23 mouse cellular contexts compared by ENCODE assay signal in genomic region chr11:117765361-117765760, GRCm38 (mm10). TPM values are rescaled to one million over a fixed set of nuclear protein-coding genes. Genes with fewer than 3 reads are reported as not detected.
DNase-seq lines count a peak whose midpoint lies in the region; ATAC-seq lines count a peak whose summit lies in the region.
"Had no signal": no experiment of that assay in that cellular context is flagged by ENCODE, and none has a peak within 500 bp of the region (broad histone marks: within the 10 kb centered on the region; RNA-seq: fewer than 3 reads in every experiment).

No protein-coding gene starts in this region.

- ATAC-seq in embryonic facial prominence, embryonic 11.5 days (replicated peaks; ENCODE audit: insufficient number of reproducible peaks, low FRiP score, low TSS enrichment, low read depth) = 0 out of 2 replicates have a peak, but pooled peaks have one; percentile 26
- 0 out of 2 replicates have a peak, but pooled peaks have one; percentile 5 for ATAC-seq in heart, embryonic 15.5 days (replicated peaks; ENCODE audit: insufficient number of reproducible peaks, insufficient read depth, low FRiP score, low read depth)
- ATAC-seq in heart, embryonic 12.5 days (ENCODE audit: insufficient number of reproducible peaks, low FRiP score) = no peak
- 0 out of 2 replicates have a peak, but pooled peaks have one; percentile 34 for ATAC-seq in limb, embryonic 12.5 days (ENCODE audit: insufficient number of reproducible peaks, insufficient read depth, low FRiP score, low TSS enrichment, low read depth)
- ATAC-seq in midbrain, embryonic 15.5 days (replicated peaks) = 0 out of 2 replicates have a peak, but pooled peaks have one; percentile 12
- no peak for ATAC-seq in midbrain, embryonic 16.5 days
- ATAC-seq: CD4-positive, CD25-positive, alpha-beta regulatory T cell, adult 4 months; forebrain, postnatal 0 days had no signal

- no peak for DNase-seq in embryonic facial prominence, embryonic 11.5 days (ENCODE audit: low spot score)
- DNase-seq in embryonic facial prominence, embryonic 10.5 days (ENCODE audit: low spot score) = no peak
- no peak for DNase-seq in limb, embryonic 10.5 days (ENCODE audit: low spot score)
- DNase-seq: adrenal gland, adult 8-10 months; adrenal gland, postnatal 36 days; B cell, adult 2 months; cerebellum, adult 2 months; cerebellum, postnatal 10 days; forebrain, postnatal 0 days; gastrocnemius, postnatal 14 days; heart, postnatal 36 days had no signal

- WGBS in embryonic facial prominence, embryonic 11.5 days = 88% methylated on average over 5 of the region's 5 CpGs
- 89% methylated on average over 5 of the region's 5 CpGs for WGBS in embryonic facial prominence, embryonic 10.5 days
- 92% methylated on average over 5 of the region's 5 CpGs for WGBS in heart, embryonic 15.5 days
- WGBS in heart, embryonic 12.5 days = 86% methylated on average over 5 of the region's 5 CpGs
- WGBS in limb, embryonic 12.5 days = 89% methylated on average over 5 of the region's 5 CpGs
- 89% methylated on average over 5 of the region's 5 CpGs for WGBS in limb, embryonic 10.5 days
- WGBS in midbrain, embryonic 15.5 days = 90% methylated on average over 5 of the region's 5 CpGs
- 93% methylated on average over 5 of the region's 5 CpGs for WGBS in midbrain, embryonic 16.5 days

- H3K9ac ChIP-seq in embryonic facial prominence, embryonic 11.5 days (replicated peaks; ENCODE audit: low read length) = no peak overlapping the region
- H3K9ac ChIP-seq in heart, embryonic 15.5 days = no peak overlapping the region
- H3K9ac ChIP-seq in heart, embryonic 12.5 days = no peak overlapping the region
- H3K9ac ChIP-seq in limb, embryonic 12.5 days (replicated peaks) = no peak overlapping the region
- no peak overlapping the region for H3K9ac ChIP-seq in midbrain, embryonic 15.5 days
- H3K9ac ChIP-seq in midbrain, embryonic 16.5 days (ENCODE audit: low read depth, low read length) = no peak overlapping the region
- H3K9ac ChIP-seq: embryonic facial prominence, embryonic 12.5 days; forebrain, postnatal 0 days; hindbrain, embryonic 12.5 days had no signal

- peaks cover 5% of the 10 kb centered on the region for H3K36me3 ChIP-seq in embryonic facial prominence, embryonic 11.5 days (replicated peaks; ENCODE audit: control insufficient read depth, insufficient read depth, low read depth, low read length)
- H3K36me3 ChIP-seq in embryonic facial prominence, embryonic 10.5 days (replicated peaks) = peaks cover 74% of the 10 kb centered on the region
- peaks cover 44% of the 10 kb centered on the region; the same call in 1 of the 2 replicates for H3K36me3 ChIP-seq in heart, embryonic 15.5 days
- H3K36me3 ChIP-seq in heart, embryonic 12.5 days = peaks cover 75% of the 10 kb centered on the region
- H3K36me3 ChIP-seq in limb, embryonic 12.5 days = peaks cover 70% of the 10 kb centered on the region
- peaks cover 74% of the 10 kb centered on the region for H3K36me3 ChIP-seq in limb, embryonic 10.5 days
- H3K36me3 ChIP-seq in midbrain, embryonic 15.5 days (replicated peaks) = peaks cover 18% of the 10 kb centered on the region
- H3K36me3 ChIP-seq in midbrain, embryonic 16.5 days (ENCODE audit: control insufficient read depth, insufficient read depth, low read length) = peaks cover 30% of the 10 kb centered on the region

- no peaks in the 10 kb centered on the region for H3K9me3 ChIP-seq in embryonic facial prominence, embryonic 11.5 days (replicated peaks; ENCODE audit: control insufficient read depth, low read length)
- H3K9me3 ChIP-seq in embryonic facial prominence, embryonic 10.5 days = no peaks in the 10 kb centered on the region
- no peaks in the 10 kb centered on the region for H3K9me3 ChIP-seq in heart, embryonic 15.5 days (replicated peaks)
- no peaks in the 10 kb centered on the region for H3K9me3 ChIP-seq in heart, embryonic 12.5 days (replicated peaks)
- H3K9me3 ChIP-seq in limb, embryonic 12.5 days = no peaks in the 10 kb centered on the region
- H3K9me3 ChIP-seq in limb, embryonic 10.5 days (replicated peaks) = no peaks in the 10 kb centered on the region
- no peaks in the 10 kb centered on the region for H3K9me3 ChIP-seq in midbrain, embryonic 15.5 days
- H3K9me3 ChIP-seq in midbrain, embryonic 16.5 days (replicated peaks; ENCODE audit: control insufficient read depth, low read length, poor library complexity, severe bottlenecking) = no peaks in the 10 kb centered on the region
- H3K9me3 ChIP-seq: embryonic facial prominence, embryonic 12.5 days; G1E; heart, embryonic 10.5 days; hindbrain, embryonic 12.5 days had no signal

- no peaks in the 10 kb centered on the region for H3K4me1 ChIP-seq in embryonic facial prominence, embryonic 11.5 days (ENCODE audit: control insufficient read depth, insufficient read depth, low read length)
- peaks cover 10% of the 10 kb centered on the region; the same call in 1 of the 2 replicates for H3K4me1 ChIP-seq in embryonic facial prominence, embryonic 10.5 days
- peaks cover 19% of the 10 kb centered on the region for H3K4me1 ChIP-seq in heart, embryonic 15.5 days (replicated peaks)
- peaks cover 15% of the 10 kb centered on the region for H3K4me1 ChIP-seq in heart, embryonic 12.5 days (replicated peaks)
- no peaks in the 10 kb centered on the region for H3K4me1 ChIP-seq in limb, embryonic 12.5 days (replicated peaks)
- peaks cover 11% of the 10 kb centered on the region for H3K4me1 ChIP-seq in limb, embryonic 10.5 days
- peaks cover 6% of the 10 kb centered on the region; the same call in 1 of the 2 replicates for H3K4me1 ChIP-seq in midbrain, embryonic 15.5 days
- no peaks in the 10 kb centered on the region for H3K4me1 ChIP-seq in midbrain, embryonic 16.5 days (ENCODE audit: control insufficient read depth, insufficient read depth, low read length)
- H3K4me1 ChIP-seq: embryonic facial prominence, embryonic 12.5 days had no signal

- no peak overlapping the region for H3K27ac ChIP-seq in embryonic facial prominence, embryonic 11.5 days (replicated peaks; ENCODE audit: low read depth, low read length)
- no peak overlapping the region for H3K27ac ChIP-seq in embryonic facial prominence, embryonic 10.5 days (replicated peaks)
- H3K27ac ChIP-seq in heart, embryonic 15.5 days = no peak overlapping the region
- H3K27ac ChIP-seq in heart, embryonic 12.5 days (ENCODE audit: poor library complexity, severe bottlenecking) = no peak overlapping the region
- no peak overlapping the region for H3K27ac ChIP-seq in limb, embryonic 12.5 days
- no peak overlapping the region for H3K27ac ChIP-seq in limb, embryonic 10.5 days
- no peak overlapping the region for H3K27ac ChIP-seq in midbrain, embryonic 15.5 days
- H3K27ac ChIP-seq in midbrain, embryonic 16.5 days (ENCODE audit: low read length) = no peak overlapping the region
- H3K27ac ChIP-seq: embryonic facial prominence, embryonic 12.5 days; heart, embryonic 10.5 days had no signal

- H3K4me3 ChIP-seq in embryonic facial prominence, embryonic 11.5 days (ENCODE audit: low read depth, low read length) = no peak overlapping the region
- no peak overlapping the region for H3K4me3 ChIP-seq in embryonic facial prominence, embryonic 10.5 days
- H3K4me3 ChIP-seq in heart, embryonic 15.5 days = no peak overlapping the region
- H3K4me3 ChIP-seq in heart, embryonic 12.5 days = no peak overlapping the region
- H3K4me3 ChIP-seq in limb, embryonic 12.5 days (replicated peaks) = no peak overlapping the region
- H3K4me3 ChIP-seq in limb, embryonic 10.5 days = no peak overlapping the region
- H3K4me3 ChIP-seq in midbrain, embryonic 15.5 days = no peak overlapping the region
- no peak overlapping the region for H3K4me3 ChIP-seq in midbrain, embryonic 16.5 days (ENCODE audit: low read depth, low read length)
- H3K4me3 ChIP-seq: embryonic facial prominence, embryonic 12.5 days; heart, embryonic 10.5 days; hindbrain, embryonic 12.5 days had no signal

- H3K4me2 ChIP-seq in embryonic facial prominence, embryonic 11.5 days (ENCODE audit: low read depth, low read length) = no peak overlapping the region
- H3K4me2 ChIP-seq in heart, embryonic 15.5 days = no peak overlapping the region
- H3K4me2 ChIP-seq in heart, embryonic 12.5 days = no peak overlapping the region
- no peak overlapping the region for H3K4me2 ChIP-seq in limb, embryonic 12.5 days
- H3K4me2 ChIP-seq in midbrain, embryonic 15.5 days = no peak overlapping the region
- H3K4me2 ChIP-seq in midbrain, embryonic 16.5 days (ENCODE audit: low read length) = no peak overlapping the region
- H3K4me2 ChIP-seq: embryonic facial prominence, embryonic 12.5 days; hindbrain, embryonic 12.5 days had no signal

- H3K27me3 ChIP-seq in embryonic facial prominence, embryonic 11.5 days (ENCODE audit: control insufficient read depth, insufficient read depth, low read length) = no peaks in the 10 kb centered on the region
- H3K27me3 ChIP-seq in embryonic facial prominence, embryonic 10.5 days (replicated peaks; ENCODE audit: low read depth, poor library complexity, severe bottlenecking) = no peaks in the 10 kb centered on the region
- H3K27me3 ChIP-seq in heart, embryonic 15.5 days = no peaks in the 10 kb centered on the region
- no peaks in the 10 kb centered on the region for H3K27me3 ChIP-seq in heart, embryonic 12.5 days (replicated peaks)
- H3K27me3 ChIP-seq in limb, embryonic 12.5 days = no peaks in the 10 kb centered on the region
- no peaks in the 10 kb centered on the region for H3K27me3 ChIP-seq in limb, embryonic 10.5 days (ENCODE audit: low read depth, poor library complexity, severe bottlenecking)
- no peaks in the 10 kb centered on the region for H3K27me3 ChIP-seq in midbrain, embryonic 15.5 days (replicated peaks)
- H3K27me3 ChIP-seq in midbrain, embryonic 16.5 days (ENCODE audit: control insufficient read depth, insufficient read depth, low read depth, low read length) = no peaks in the 10 kb centered on the region
- H3K27me3 ChIP-seq: embryonic facial prominence, embryonic 12.5 days; hindbrain, embryonic 12.5 days had no signal

RNA-seq across cellular contexts. Expression of gene Tmc8, which starts 16.5 kb away (rescaled TPM):
- 0.39 and 0.70 TPM in 2 replicates for polyA plus RNA-seq in embryonic facial prominence, embryonic 11.5 days (2014; fragmentation: Nextera tagmentation; extraction: Ambion mirVana)
- polyA plus RNA-seq in embryonic facial prominence, embryonic 10.5 days (2016; fragmentation: Nextera tagmentation; extraction: Ambion mirVana) = 1.2 and 1.4 TPM in 2 replicates
- polyA plus RNA-seq in heart, embryonic 15.5 days (2015; fragmentation: Nextera tagmentation; extraction: Ambion mirVana) = 2.7 and 3.8 TPM in 2 replicates
- 4.0 and 4.1 TPM in 2 replicates for polyA plus RNA-seq in heart, embryonic 12.5 days (2016; fragmentation: Nextera tagmentation; extraction: Ambion mirVana)
- 0.53 and 1.2 TPM in 2 replicates for polyA plus RNA-seq in limb, embryonic 12.5 days (2016; fragmentation: Nextera tagmentation; extraction: Ambion mirVana)
- polyA plus RNA-seq in limb, embryonic 10.5 days (2016; fragmentation: Nextera tagmentation; extraction: Ambion mirVana) = 1.4 and 1.5 TPM in 2 replicates
- polyA plus RNA-seq in midbrain, embryonic 15.5 days (2015; fragmentation: Nextera tagmentation; extraction: Ambion mirVana) = 1.00 and 1.5 TPM in 2 replicates
- polyA plus RNA-seq in midbrain, embryonic 16.5 days (2015; fragmentation: Nextera tagmentation; extraction: Ambion mirVana) = 0.73 and 1.6 TPM in 2 replicates

RNA-seq across cellular contexts. Expression of gene Tmc6, which starts 16.6 kb away (rescaled TPM):
- polyA plus RNA-seq in embryonic facial prominence, embryonic 11.5 days (2014; fragmentation: Nextera tagmentation; extraction: Ambion mirVana) = 9.9 and 10.7 TPM in 2 replicates
- polyA plus RNA-seq in embryonic facial prominence, embryonic 10.5 days (2016; fragmentation: Nextera tagmentation; extraction: Ambion mirVana) = 16.6 and 19.8 TPM in 2 replicates
- 20.9 and 28.3 TPM in 2 replicates for polyA plus RNA-seq in heart, embryonic 15.5 days (2015; fragmentation: Nextera tagmentation; extraction: Ambion mirVana)
- 23.8 and 26.5 TPM in 2 replicates for polyA plus RNA-seq in heart, embryonic 12.5 days (2016; fragmentation: Nextera tagmentation; extraction: Ambion mirVana)
- polyA plus RNA-seq in limb, embryonic 12.5 days (2016; fragmentation: Nextera tagmentation; extraction: Ambion mirVana) = 20.3 and 22.4 TPM in 2 replicates
- polyA plus RNA-seq in limb, embryonic 10.5 days (2016; fragmentation: Nextera tagmentation; extraction: Ambion mirVana) = 25.1 and 28.2 TPM in 2 replicates
- 4.2 and 5.7 TPM in 2 replicates for polyA plus RNA-seq in midbrain, embryonic 15.5 days (2015; fragmentation: Nextera tagmentation; extraction: Ambion mirVana)
- 4.2 and 4.5 TPM in 2 replicates for polyA plus RNA-seq in midbrain, embryonic 16.5 days (2015; fragmentation: Nextera tagmentation; extraction: Ambion mirVana)

RNA-seq across cellular contexts. Expression of gene 6030468B19Rik, which starts 32.1 kb away (rescaled TPM):
- 0.27 and 0.67 TPM in 2 replicates for polyA plus RNA-seq in embryonic facial prominence, embryonic 11.5 days (2014; fragmentation: Nextera tagmentation; extraction: Ambion mirVana)
- 0.69 and 1.4 TPM in 2 replicates for polyA plus RNA-seq in embryonic facial prominence, embryonic 10.5 days (2016; fragmentation: Nextera tagmentation; extraction: Ambion mirVana)
- 0.34 and 0.65 TPM in 2 replicates for polyA plus RNA-seq in heart, embryonic 15.5 days (2015; fragmentation: Nextera tagmentation; extraction: Ambion mirVana)
- polyA plus RNA-seq in heart, embryonic 12.5 days (2016; fragmentation: Nextera tagmentation; extraction: Ambion mirVana) = 0.71 and 1.7 TPM in 2 replicates
- polyA plus RNA-seq in limb, embryonic 12.5 days (2016; fragmentation: Nextera tagmentation; extraction: Ambion mirVana) = 0.26 and 0.33 TPM in 2 replicates
- 1.6 and 2.3 TPM in 2 replicates for polyA plus RNA-seq in limb, embryonic 10.5 days (2016; fragmentation: Nextera tagmentation; extraction: Ambion mirVana)
- not detected in 2 replicates for polyA plus RNA-seq in midbrain, embryonic 15.5 days (2015; fragmentation: Nextera tagmentation; extraction: Ambion mirVana)
- not detected in 2 replicates for polyA plus RNA-seq in midbrain, embryonic 16.5 days (2015; fragmentation: Nextera tagmentation; extraction: Ambion mirVana)
- polyA plus RNA-seq: cerebellum, adult 2 months; forebrain, postnatal 0 days; gonadal fat pad, adult 2 months; heart, postnatal 0 days had no signal

RNA-seq across cellular contexts. Expression of gene Gm20708, which starts 44.1 kb away (rescaled TPM):
- polyA plus RNA-seq in embryonic facial prominence, embryonic 11.5 days (2014; fragmentation: Nextera tagmentation; extraction: Ambion mirVana) = 0.17 TPM in 1 of 2 replicates, not detected in the other
- 0.28 and 0.41 TPM in 2 replicates for polyA plus RNA-seq in embryonic facial prominence, embryonic 10.5 days (2016; fragmentation: Nextera tagmentation; extraction: Ambion mirVana)
- polyA plus RNA-seq in heart, embryonic 15.5 days (2015; fragmentation: Nextera tagmentation; extraction: Ambion mirVana) = 0.97 and 1.5 TPM in 2 replicates
- polyA plus RNA-seq in heart, embryonic 12.5 days (2016; fragmentation: Nextera tagmentation; extraction: Ambion mirVana) = 0.78 and 0.82 TPM in 2 replicates
- 0.36 and 0.58 TPM in 2 replicates for polyA plus RNA-seq in limb, embryonic 12.5 days (2016; fragmentation: Nextera tagmentation; extraction: Ambion mirVana)
- polyA plus RNA-seq in limb, embryonic 10.5 days (2016; fragmentation: Nextera tagmentation; extraction: Ambion mirVana) = 0.23 and 0.58 TPM in 2 replicates
- 0.98 and 1.4 TPM in 2 replicates for polyA plus RNA-seq in midbrain, embryonic 15.5 days (2015; fragmentation: Nextera tagmentation; extraction: Ambion mirVana)
- 0.99 and 1.6 TPM in 2 replicates for polyA plus RNA-seq in midbrain, embryonic 16.5 days (2015; fragmentation: Nextera tagmentation; extraction: Ambion mirVana)

RNA-seq across cellular contexts. Expression of gene Syngr2, which starts 44.1 kb away (rescaled TPM):
- polyA plus RNA-seq in embryonic facial prominence, embryonic 11.5 days (2014; fragmentation: Nextera tagmentation; extraction: Ambion mirVana) = 30.4 and 32.9 TPM in 2 replicates
- 27.7 and 29.9 TPM in 2 replicates for polyA plus RNA-seq in embryonic facial prominence, embryonic 10.5 days (2016; fragmentation: Nextera tagmentation; extraction: Ambion mirVana)
- 84.6 and 105 TPM in 2 replicates for polyA plus RNA-seq in heart, embryonic 15.5 days (2015; fragmentation: Nextera tagmentation; extraction: Ambion mirVana)
- polyA plus RNA-seq in heart, embryonic 12.5 days (2016; fragmentation: Nextera tagmentation; extraction: Ambion mirVana) = 68.9 and 69.3 TPM in 2 replicates
- 27.6 and 28.8 TPM in 2 replicates for polyA plus RNA-seq in limb, embryonic 12.5 days (2016; fragmentation: Nextera tagmentation; extraction: Ambion mirVana)
- 24.4 and 31.3 TPM in 2 replicates for polyA plus RNA-seq in limb, embryonic 10.5 days (2016; fragmentation: Nextera tagmentation; extraction: Ambion mirVana)
- 15.8 and 18.4 TPM in 2 replicates for polyA plus RNA-seq in midbrain, embryonic 15.5 days (2015; fragmentation: Nextera tagmentation; extraction: Ambion mirVana)
- polyA plus RNA-seq in midbrain, embryonic 16.5 days (2015; fragmentation: Nextera tagmentation; extraction: Ambion mirVana) = 12.8 and 13.8 TPM in 2 replicates

Comparison
In these comparisons a context has a peak if more than half of its experiments do, and no peak if none do; other contexts are left out.
1. ATAC-seq: peak in embryonic facial prominence, embryonic 11.5 days (single experiment), heart, embryonic 15.5 days (single experiment), limb, embryonic 12.5 days (single experiment) and midbrain, embryonic 15.5 days (single experiment); none in heart, embryonic 12.5 days (single experiment) and midbrain, embryonic 16.5 days (single experiment).